Mouse (Mus musculus): ENCODE results near the gene Calr4. TPM values are rescaled to one million over a fixed set of nuclear protein-coding genes. Genes with fewer than 3 reads are reported as not detected.

The Calr4 gene
- polyA plus RNA-seq (2015; fragmentation: Nextera tagmentation; extraction: Ambion mirVana) = 1.8 and 2.2 TPM in 2 replicates

DNA sequence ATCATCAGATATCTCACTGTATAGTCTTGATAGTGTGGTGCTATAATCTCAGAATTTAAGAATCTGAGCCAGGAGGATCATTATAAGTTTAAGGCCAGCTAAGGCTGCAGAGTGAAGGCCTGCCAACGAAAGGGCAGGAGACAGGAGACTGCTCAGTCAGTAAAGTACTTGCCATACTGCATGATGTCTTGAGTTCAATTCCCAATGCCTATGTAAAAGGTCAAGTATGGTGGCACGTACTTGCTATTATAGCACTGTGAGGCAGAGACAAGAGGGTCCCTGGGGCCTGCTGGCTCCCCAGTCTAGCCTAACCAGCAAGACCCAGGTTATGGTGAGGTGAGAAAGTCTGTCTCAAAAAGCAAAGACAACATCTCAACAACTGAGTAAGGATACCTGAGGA lies at the start of gene Calr4:
Gene Calr4, plus strand, starts transcription at position 301 of the 400 bp plus-strand sequence.
- H3K27ac ChIP-seq (replicated peaks) = peak within 1 kb of the TSS; percentile 61
- no peaks in the 10 kb centered on the region for H3K27me3 ChIP-seq
- no peak within 1 kb of the TSS for H3K4me2 ChIP-seq
- WGBS = 88% methylated on average over 2 of the region's 2 CpGs
- ATAC-seq (ENCODE audit: low FRiP score, low read depth) = no peak
- no peak within 1 kb of the TSS for H3K4me3 ChIP-seq
- H3K9me3 ChIP-seq = no peaks in the 10 kb centered on the region
- H3K4me1 ChIP-seq (replicated peaks) = peaks cover 18% of the 10 kb centered on the region
- H3K36me3 ChIP-seq = no peaks in the 10 kb centered on the region
- no peak within 1 kb of the TSS for H3K9ac ChIP-seq

GRCm38 (mm10) chr4:109185616-109186405 lies 48.5 kb upstream of the Calr4 start:
- no peak for ATAC-seq (ENCODE audit: low FRiP score, low read depth)
- Histone ChIP-seq H3K4me1 (replicated peaks) (no peaks in the 10 kb centered on the region; the same call in 1 of the 2 replicates), H3K27me3 (no peaks in the 10 kb centered on the region), H3K9me3 (no peaks in the 10 kb centered on the region), H3K4me3 (no peak overlapping the region), H3K36me3 (no peaks in the 10 kb centered on the region), H3K9ac (no peak overlapping the region), H3K4me2 (no peak overlapping the region), H3K27ac (replicated peaks) (no peak overlapping the region)
- WGBS = 76% methylated on average over 8 of the region's 8 CpGs

DNA sequence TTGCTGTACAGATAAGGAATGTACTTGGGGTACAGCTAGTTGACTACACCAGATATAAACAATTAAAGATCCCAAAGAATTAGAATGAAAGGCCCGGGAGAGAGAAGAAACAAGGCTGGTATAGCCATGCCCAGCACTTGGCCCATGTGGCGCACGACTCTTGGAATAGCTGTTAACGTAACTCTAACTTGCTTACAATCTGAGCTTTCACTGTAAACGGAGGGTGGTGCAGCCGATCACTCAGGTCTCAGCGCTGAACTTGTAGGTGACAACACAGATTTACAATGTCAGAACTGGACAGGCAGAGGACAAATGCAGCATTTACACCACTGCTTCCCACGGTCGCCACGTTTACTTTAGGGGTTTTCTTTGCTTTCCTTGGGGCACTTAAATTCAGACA lies 42.7 kb upstream of the Calr4 start:
- WGBS = 73% methylated on average over 10 of the region's 10 CpGs
- H3K4me1 ChIP-seq (replicated peaks) = peaks cover 11% of the 10 kb centered on the region
- H3K4me3 ChIP-seq = no peak overlapping the region
- H3K27ac ChIP-seq (replicated peaks) = 0 out of 2 replicates have a peak overlapping the region, but pooled peaks have one; percentile 6
- no peaks in the 10 kb centered on the region for H3K9me3 ChIP-seq
- no peaks in the 10 kb centered on the region for H3K36me3 ChIP-seq
- no peaks in the 10 kb centered on the region for H3K27me3 ChIP-seq
- H3K4me2 ChIP-seq = no peak overlapping the region
- no peak overlapping the region for H3K9ac ChIP-seq
- ATAC-seq (ENCODE audit: low FRiP score, low read depth) = no peak

DNA sequence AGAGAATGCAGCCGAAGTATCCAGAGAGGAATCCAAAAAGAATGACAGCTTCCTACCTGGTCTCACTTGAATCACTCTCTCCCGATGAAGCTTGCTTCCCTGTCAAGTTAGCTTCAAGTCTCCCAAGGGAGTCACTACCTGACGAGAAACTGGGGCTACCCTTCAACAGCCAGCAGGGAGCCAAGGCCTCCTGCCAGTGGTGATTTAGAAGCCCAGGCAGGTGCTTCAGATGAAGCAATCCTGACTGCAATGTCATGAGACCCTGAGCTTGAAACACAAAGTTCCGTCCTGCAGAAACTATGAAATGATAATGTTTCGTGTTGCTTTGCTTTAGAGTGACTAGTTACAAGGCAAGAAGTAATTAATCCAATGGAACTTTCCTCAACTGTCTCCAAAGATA lies 40.4 kb upstream of the Calr4 start:
- Histone ChIP-seq H3K4me1 (replicated peaks) (peaks cover 18% of the 10 kb centered on the region), H3K36me3 (no peaks in the 10 kb centered on the region), H3K27me3 (no peaks in the 10 kb centered on the region), H3K9ac (no peak overlapping the region), H3K27ac (replicated peaks) (no peak overlapping the region), H3K4me2 (no peak overlapping the region), H3K4me3 (no peak overlapping the region), H3K9me3 (no peaks in the 10 kb centered on the region)
- whole genome bisulfite sequencing = 80% methylated on average over 5 of the region's 5 CpGs
- no peak for ATAC-seq (ENCODE audit: low FRiP score, low read depth)

- Histone ChIP-seq H3K27ac (replicated peaks) (no peak overlapping the region), H3K4me1 (replicated peaks) (peaks cover 32% of the 10 kb centered on the region)
These were observed 38.2 kb upstream of the Calr4 start for GRCm38 (mm10) chr4:109195900-109196629.

DNA sequence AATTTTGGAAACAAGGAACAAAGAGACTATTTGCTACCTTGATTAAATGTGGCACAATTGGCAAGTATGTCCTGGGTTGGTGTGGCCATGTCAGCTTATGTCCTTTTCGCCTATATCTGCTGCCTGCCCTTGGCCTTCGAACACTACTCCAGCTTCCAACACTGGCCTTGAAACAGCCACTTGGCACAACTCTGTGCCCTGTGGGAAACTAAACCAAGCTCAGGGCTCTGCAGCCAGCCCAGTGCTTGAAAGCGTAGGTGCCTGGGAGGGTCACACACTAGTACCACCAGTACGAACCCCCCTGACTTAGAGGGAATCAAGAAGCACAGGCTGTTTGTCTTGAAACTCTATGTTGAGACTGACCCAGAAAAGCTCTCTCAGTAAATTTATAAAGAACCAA lies 35.2 kb upstream of the Calr4 start:
- no peak overlapping the region for H3K9ac ChIP-seq
- peaks cover 31% of the 10 kb centered on the region for H3K4me1 ChIP-seq (replicated peaks)
- no peaks in the 10 kb centered on the region for H3K36me3 ChIP-seq
- no peak for ATAC-seq (ENCODE audit: low FRiP score, low read depth)
- H3K9me3 ChIP-seq = no peaks in the 10 kb centered on the region
- H3K4me3 ChIP-seq = no peak overlapping the region
- no peaks in the 10 kb centered on the region for H3K27me3 ChIP-seq
- H3K27ac ChIP-seq (replicated peaks) = no peak overlapping the region
- WGBS = 92% methylated on average over 4 of the region's 4 CpGs
- H3K4me2 ChIP-seq = no peak overlapping the region

More at GRCm38 (mm10) chr4:109195900-109196629, 38.2 kb upstream of the Calr4 start:
- H3K9ac ChIP-seq = no peak overlapping the region
- H3K36me3 ChIP-seq = no peaks in the 10 kb centered on the region
- no peaks in the 10 kb centered on the region for H3K9me3 ChIP-seq
- 88% methylated on average over 7 of the region's 7 CpGs for WGBS
- no peak overlapping the region for H3K4me2 ChIP-seq
- H3K4me3 ChIP-seq = no peak overlapping the region
- no peaks in the 10 kb centered on the region for H3K27me3 ChIP-seq
- no peak for ATAC-seq (ENCODE audit: low FRiP score, low read depth)

- H3K27me3 ChIP-seq = no peaks in the 10 kb centered on the region
- no peaks in the 10 kb centered on the region for H3K9me3 ChIP-seq
- peak; percentile 98 for ATAC-seq (ENCODE audit: low FRiP score, low read depth)
- H3K36me3 ChIP-seq = no peaks in the 10 kb centered on the region
- peak within 1 kb of the TSS; percentile 86 for H3K9ac ChIP-seq
- under 1% methylated on average over 59 of the region's 59 CpGs for WGBS
- peak within 1 kb of the TSS; percentile 99 for H3K27ac ChIP-seq (replicated peaks)
- peak within 1 kb of the TSS; percentile 75 for H3K4me2 ChIP-seq
- peaks cover 28% of the 10 kb centered on the region for H3K4me1 ChIP-seq (replicated peaks)
- H3K4me3 ChIP-seq = peak within 1 kb of the TSS; percentile 95
These were observed 32.5 kb upstream of the Calr4 start, which contains the start of gene Osbpl9 for GRCm38 (mm10) chr4:109201582-109202424. Osbpl9 (minus strand) TSS chr4:109202272.

GRCm38 (mm10) chr4:109203931-109204330 lies 30.4 kb upstream of the Calr4 start:
- no peaks in the 10 kb centered on the region for H3K27me3 ChIP-seq
- H3K9me3 ChIP-seq = no peaks in the 10 kb centered on the region
- no peaks in the 10 kb centered on the region for H3K36me3 ChIP-seq
- H3K27ac ChIP-seq (replicated peaks) = no peak overlapping the region
- no peak overlapping the region for H3K4me3 ChIP-seq
- H3K4me1 ChIP-seq (replicated peaks) = peaks cover 22% of the 10 kb centered on the region
- no peak overlapping the region for H3K4me2 ChIP-seq
- no peak for ATAC-seq (ENCODE audit: low FRiP score, low read depth)
- 94% methylated on average over 1 of the region's 1 CpGs for WGBS
- H3K9ac ChIP-seq = no peak overlapping the region

DNA sequence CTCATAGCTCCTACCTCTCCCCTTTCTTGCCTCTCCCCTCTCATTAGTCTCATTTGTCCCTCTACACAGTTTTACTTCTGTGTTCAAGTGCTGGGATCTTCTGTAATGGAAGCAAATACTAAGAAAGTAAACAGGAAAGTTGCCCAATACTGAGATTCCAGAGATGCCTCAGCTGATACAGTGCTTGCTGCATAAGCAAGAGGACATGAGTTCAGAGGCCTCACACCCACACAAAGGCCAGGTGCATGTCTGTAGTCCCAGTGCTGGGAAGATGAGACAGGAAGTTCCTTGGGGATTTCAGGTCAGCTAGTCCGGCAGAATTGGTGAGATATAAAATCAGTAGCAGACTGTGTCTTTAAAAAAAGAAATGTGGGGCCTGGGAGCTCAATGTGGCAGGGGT lies 29.9 kb upstream of the Calr4 start:
- Histone ChIP-seq H3K27me3 (no peaks in the 10 kb centered on the region), H3K9me3 (no peaks in the 10 kb centered on the region), H3K4me2 (no peak overlapping the region), H3K4me1 (replicated peaks) (peaks cover 18% of the 10 kb centered on the region), H3K36me3 (no peaks in the 10 kb centered on the region), H3K4me3 (no peak overlapping the region), H3K27ac (replicated peaks) (no peak overlapping the region), H3K9ac (no peak overlapping the region)
- WGBS = 86% methylated on average over 1 of the region's 1 CpGs
- no peak for ATAC-seq (ENCODE audit: low FRiP score, low read depth)

GRCm38 (mm10) chr4:109207524-109207923 lies 26.8 kb upstream of the Calr4 start:
- no peaks in the 10 kb centered on the region for H3K9me3 ChIP-seq
- H3K27me3 ChIP-seq = no peaks in the 10 kb centered on the region
- no peak overlapping the region for H3K27ac ChIP-seq (replicated peaks)
- no peak overlapping the region for H3K9ac ChIP-seq
- 0 out of 2 replicates have a peak, but pooled peaks cover 1% of the 10 kb centered on the region for H3K4me1 ChIP-seq (replicated peaks)
- ATAC-seq (ENCODE audit: low FRiP score, low read depth) = no peak
- H3K4me2 ChIP-seq = no peak overlapping the region
- H3K36me3 ChIP-seq = no peaks in the 10 kb centered on the region
- 83% methylated on average over 5 of the region's 5 CpGs for WGBS
- no peak overlapping the region for H3K4me3 ChIP-seq

- H3K4me1 ChIP-seq (replicated peaks) = no peaks in the 10 kb centered on the region
- H3K4me2 ChIP-seq = no peak overlapping the region
- H3K4me3 ChIP-seq = no peak overlapping the region
- H3K9me3 ChIP-seq = no peaks in the 10 kb centered on the region
- H3K27me3 ChIP-seq = no peaks in the 10 kb centered on the region
- no peak overlapping the region for H3K9ac ChIP-seq
- no peak for ATAC-seq (ENCODE audit: low FRiP score, low read depth)
- H3K36me3 ChIP-seq = no peaks in the 10 kb centered on the region
- H3K27ac ChIP-seq (replicated peaks) = no peak overlapping the region
- 71% methylated on average over 2 of the region's 2 CpGs for WGBS
These were observed 24.0 kb upstream of the Calr4 start for GRCm38 (mm10) chr4:109210253-109210652.
